Comparison of ENCODE assay signal across 21 mouse cellular contexts in the genomic region with DNA sequence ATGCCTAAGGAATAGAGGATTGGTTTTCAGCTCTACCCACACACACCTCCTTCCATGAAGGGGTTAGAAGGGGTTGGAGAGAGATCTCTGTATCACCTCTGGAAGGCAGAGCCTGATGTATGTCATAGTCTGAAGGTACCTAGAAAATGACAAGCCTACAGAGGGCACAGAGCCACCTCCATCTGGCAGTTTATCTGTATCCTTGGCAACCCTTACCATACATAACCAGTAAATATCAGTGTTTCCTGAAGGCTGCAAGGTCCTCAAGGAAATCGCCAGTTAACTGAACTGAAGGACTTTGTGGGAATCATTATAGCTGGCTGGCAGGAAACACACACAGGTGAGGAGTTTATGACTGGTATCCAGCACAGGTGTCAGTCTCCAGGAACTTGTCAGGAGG.
A peak's percentile ranks its signal among the peaks of the same experiment; 100 is the strongest.
DNase-seq lines count a peak whose midpoint lies in the region; ATAC-seq and TF ChIP-seq lines count a peak whose summit lies in the region.
"Had no signal": no experiment of that assay in that cellular context is flagged by ENCODE, and none has a peak within 500 bp of the region (broad histone marks: within the 10 kb centered on the region; RNA-seq: fewer than 3 reads in every experiment).

No protein-coding gene starts in this region.

- peaks cover 29% of the 10 kb centered on the region for H3K36me3 ChIP-seq in intestine, postnatal 0 days (ENCODE audit: control insufficient read depth, insufficient read depth)
- H3K36me3 ChIP-seq in intestine, embryonic 16.5 days (ENCODE audit: control insufficient read depth, insufficient read depth, low read length): 0 out of 2 replicates have a peak, but pooled peaks cover 5% of the 10 kb centered on the region
- H3K36me3 ChIP-seq in MEL (ENCODE audit: control insufficient read depth in 1 of 2, insufficient read depth in 2 of 2, low read length in 2 of 2): peaks cover 0 to 67% of the 10 kb centered on the region in 2 experiments; a peak in 3 of 4 replicates
- 0 out of 2 replicates have a peak, but pooled peaks cover 4% of the 10 kb centered on the region for H3K36me3 ChIP-seq in midbrain, embryonic 13.5 days

- no peaks in the 10 kb centered on the region for H3K79me2 ChIP-seq in MEL (ENCODE audit: control insufficient read depth, insufficient read depth, low read length, poor library complexity)

- intact Hi-C loops in heart, postnatal 25 days (cut with DNase I): no loop called here

- no peaks in the 10 kb centered on the region for H3K27me3 ChIP-seq in intestine, postnatal 0 days (replicated peaks; ENCODE audit: control insufficient read depth, insufficient read depth, low read length)
- no peaks in the 10 kb centered on the region for H3K27me3 ChIP-seq in intestine, embryonic 16.5 days (replicated peaks; ENCODE audit: control insufficient read depth, insufficient read depth, low read length)
- no peaks in the 10 kb centered on the region for H3K27me3 ChIP-seq in MEL (ENCODE audit: control insufficient read depth in 1 of 2, insufficient read depth in 2 of 2, low read length in 2 of 2)
- no peaks in the 10 kb centered on the region for H3K27me3 ChIP-seq in midbrain, embryonic 13.5 days
- H3K27me3 ChIP-seq: CH12.LX, Patski had no signal

- no peak overlapping the region for H3K4me3 ChIP-seq in intestine, postnatal 0 days (ENCODE audit: low read depth, low read length)
- no peak overlapping the region for H3K4me3 ChIP-seq in intestine, embryonic 16.5 days (ENCODE audit: low read length)
- no peak overlapping the region for H3K4me3 ChIP-seq in MEL (ENCODE audit: control insufficient read depth in 1 of 2, insufficient read depth in 1 of 2, low read depth in 2 of 2, low read length in 2 of 2)
- no peak overlapping the region for H3K4me3 ChIP-seq in midbrain, embryonic 13.5 days (replicated peaks)

- TF ChIP-seq RAD21 in MEL (IDR thresholded peaks at IDR 0.05; ENCODE audit: low read depth, low read length): no peak

- DNase-seq in heart, adult 11 months: peak; percentile 52
- DNase-seq in heart, postnatal 25 days (ENCODE audit: low spot score): no peak
- DNase-seq in MEL (ENCODE audit: low read depth, low spot score): peak; percentile 36
- DNase-seq: adrenal gland, adult 2 months; adrenal gland, adult 8-10 months; adrenal gland, postnatal 10 days; adrenal gland, postnatal 14 days; adrenal gland, postnatal 25 days; adrenal gland, postnatal 36 days; B cell, adult 2 months; cerebellum, adult 11 months; cerebellum, adult 11-12 months; cerebellum, adult 18-20 months had no signal

- peak; percentile 77 to 81 for TF ChIP-seq EP300 in MEL (IDR thresholded peaks at IDR 0.05; ENCODE audit: low read depth in 1 of 2, low read length in 2 of 2)

- no peak overlapping the region for H3K27ac ChIP-seq in intestine, postnatal 0 days (ENCODE audit: low read depth, low read length)
- no peak overlapping the region for H3K27ac ChIP-seq in intestine, embryonic 16.5 days (ENCODE audit: low read length)
- H3K27ac ChIP-seq in MEL (ENCODE audit: control insufficient read depth, low read depth, low read length): peak overlapping the region; percentile 77
- no peak overlapping the region for H3K27ac ChIP-seq in midbrain, embryonic 13.5 days

- no peaks in the 10 kb centered on the region for H3K4me1 ChIP-seq in intestine, postnatal 0 days (replicated peaks; ENCODE audit: control insufficient read depth, insufficient read depth, low read length)
- no peaks in the 10 kb centered on the region for H3K4me1 ChIP-seq in intestine, embryonic 16.5 days (ENCODE audit: control insufficient read depth, insufficient read depth, low read length)
- peaks cover 44 to 62% of the 10 kb centered on the region in 2 experiments for H3K4me1 ChIP-seq in MEL (ENCODE audit: control insufficient read depth in 1 of 2, insufficient read depth in 2 of 2, low read length in 2 of 2)
- H3K4me1 ChIP-seq in midbrain, embryonic 13.5 days (replicated peaks): no peaks in the 10 kb centered on the region

- no peak overlapping the region for H3K9ac ChIP-seq in intestine, postnatal 0 days (ENCODE audit: low read depth, low read length)
- no peak overlapping the region for H3K9ac ChIP-seq in intestine, embryonic 16.5 days (ENCODE audit: low read depth, low read length)
- no peak overlapping the region for H3K9ac ChIP-seq in MEL (ENCODE audit: control insufficient read depth, low read depth, low read length, poor library complexity, severe bottlenecking)
- H3K9ac ChIP-seq in midbrain, embryonic 13.5 days (replicated peaks): no peak overlapping the region

- H3K9me3 ChIP-seq in intestine, postnatal 0 days (ENCODE audit: control insufficient read depth): no peaks in the 10 kb centered on the region
- H3K9me3 ChIP-seq in intestine, embryonic 16.5 days (ENCODE audit: control insufficient read depth, low read length): no peaks in the 10 kb centered on the region
- H3K9me3 ChIP-seq in MEL (replicated peaks; ENCODE audit: insufficient read depth, low read length): no peaks in the 10 kb centered on the region
- H3K9me3 ChIP-seq in midbrain, embryonic 13.5 days: no peaks in the 10 kb centered on the region
- H3K9me3 ChIP-seq: G1E had no signal

- WGBS in intestine, postnatal 0 days: 50% methylated on average over 1 of the region's 1 CpGs
- WGBS in intestine, embryonic 16.5 days: 82% methylated on average over 1 of the region's 1 CpGs
- WGBS in midbrain, embryonic 13.5 days: 81% methylated on average over 1 of the region's 1 CpGs

- H3K4me2 ChIP-seq in intestine, postnatal 0 days (replicated peaks; ENCODE audit: low read depth): no peak overlapping the region
- H3K4me2 ChIP-seq in intestine, embryonic 16.5 days (ENCODE audit: low read depth, low read length): no peak overlapping the region
- H3K4me2 ChIP-seq in midbrain, embryonic 13.5 days (replicated peaks): no peak overlapping the region

- TF ChIP-seq CTCF in intestine, postnatal 0 days (IDR thresholded peaks at IDR 0.05; ENCODE audit: low read depth): no peak
- no peak for TF ChIP-seq CTCF in MEL (IDR thresholded peaks at IDR 0.05 in 2 of 3, conservative IDR thresholded peaks at IDR 0.05 in 1 of 3; ENCODE audit: control insufficient read depth in 1 of 3, insufficient read depth in 1 of 3, low read depth in 2 of 3, low read length in 3 of 3, poor library complexity in 1 of 3, severe bottlenecking in 1 of 3)

- no peak for TF ChIP-seq POLR2A in MEL (IDR thresholded peaks at IDR 0.05; ENCODE audit: control insufficient read depth in 1 of 2, insufficient read depth in 1 of 2, low read depth in 1 of 2, low read length in 2 of 2, poor library complexity in 1 of 2)

- peak; percentile 38 for ATAC-seq in intestine, postnatal 0 days
- ATAC-seq in intestine, embryonic 16.5 days: no peak
- ATAC-seq in midbrain, embryonic 13.5 days: no peak
- ATAC-seq: activated CD4-positive, CD25-positive, alpha-beta regulatory T cell, adult 4 months; CD4-positive, CD25-positive, alpha-beta regulatory T cell, adult 4 months; Patski had no signal

TF ChIP-seq in MEL, 35 proteins besides CTCF, POLR2A, EP300 and RAD21:
- TF ChIP-seq GATA1 (IDR thresholded peaks at IDR 0.05; ENCODE audit: low read depth, low read length) (peak; percentile 64), ETS1 (IDR thresholded peaks at IDR 0.05; ENCODE audit: low read depth, low read length) (peak; percentile 59), MYB (IDR thresholded peaks at IDR 0.05; ENCODE audit: low read depth, low read length) (peak; percentile 68), MAFK (IDR thresholded peaks at IDR 0.05; ENCODE audit: borderline replicate concordance, low read depth, low read length) (no peak), SIN3A (IDR thresholded peaks at IDR 0.05; ENCODE audit: low read length) (peak; percentile 46; the same call in 1 of the 2 replicates), TCF12 (IDR thresholded peaks at IDR 0.05; ENCODE audit: low read depth, low read length) (peak; percentile 72), TAL1 (IDR thresholded peaks at IDR 0.05; ENCODE audit: low read length) (peak; percentile 33), E2F4 (IDR thresholded peaks at IDR 0.05; ENCODE audit: borderline replicate concordance, low read depth, low read length) (no peak)
